Mouse (Mus musculus) kidney, adult 2 months (tissue): ENCODE data around the gene Snx11.

Experiments used
- CTCF ChIP-seq: fragments of 200-500 bp; conservative IDR thresholded peaks from 2 replicates; pipeline ENCODE4 v1.5.1; 2011; ENCODE audit warnings: low read depth, mild to moderate bottlenecking, control low read depth, low read length, moderate library complexity, mixed read lengths; ENCODE audit not compliant: insufficient read depth, insufficient read length
- POLR2A ChIP-seq: fragments of 200-500 bp; IDR thresholded peaks from one replicate; pipeline ENCODE4 v1.6.1; 2011; ENCODE audit warnings: low read depth, low read length, control low read depth

DNA sequence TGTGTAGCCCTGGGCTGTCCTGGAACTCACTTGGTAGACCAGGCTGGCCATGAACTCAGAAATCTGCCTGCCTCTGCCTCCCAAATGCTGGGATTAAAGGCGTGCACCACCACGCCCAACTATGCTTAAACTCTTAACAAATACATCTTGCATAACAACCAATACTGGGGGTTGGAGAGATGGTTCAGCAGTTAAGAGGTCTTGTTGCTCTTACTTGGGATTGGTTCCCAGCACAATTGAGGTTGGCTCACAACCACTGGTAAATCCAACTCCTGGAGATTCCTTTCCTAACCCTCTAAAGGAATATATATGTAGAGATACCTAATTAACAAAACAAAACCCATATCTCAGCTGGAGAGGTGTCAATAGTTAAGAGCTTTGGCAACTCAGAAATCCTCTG is 18.7 kb upstream of the Snx11 start:
- TF ChIP-seq POLR2A (no peak), CTCF (no peak)
